Mouse (Mus musculus) small intestine, adult 2 months (tissue): Measurements from ENCODE around the gene Hacd2. TPM values are rescaled to one million over a fixed set of nuclear protein-coding genes. Genes with fewer than 3 reads are reported as not detected.

Experiments used
- H3K27ac ChIP-seq: fragments of 200-500 bp; 2 replicates; pipeline ENCODE4 v1.5.1; 2012; ENCODE audit warnings: low read depth, low read length, control low read depth, inconsistent platforms; ENCODE audit not compliant: insufficient read depth
- H3K27me3 ChIP-seq: fragments of 200-500 bp; 2 replicates; pipeline ENCODE4 v1.6.1; 2012; ENCODE audit warnings: mild to moderate bottlenecking, moderate library complexity, low read length, inconsistent platforms; ENCODE audit not compliant: control insufficient read depth, insufficient read depth
- H3K36me3 ChIP-seq: fragments of 200-500 bp; 2 replicates; pipeline ENCODE4 v1.6.1; 2012; ENCODE audit warnings: mild to moderate bottlenecking, low read length, control low read depth, inconsistent platforms; ENCODE audit not compliant: control insufficient read depth, insufficient read depth
- H3K4me1 ChIP-seq: fragments of 200-500 bp; 2 replicates; pipeline ENCODE4 v1.6.1; 2012; ENCODE audit warnings: low read length, inconsistent platforms, mixed read lengths; ENCODE audit not compliant: control insufficient read depth, insufficient read depth, insufficient read length
- H3K4me3 ChIP-seq: fragments of 200-500 bp; 2 replicates; pipeline ENCODE4 v1.5.1; 2012; ENCODE audit warnings: low read depth, mild to moderate bottlenecking, control low read depth, inconsistent platforms, low read length, moderate library complexity
- CTCF ChIP-seq: fragments of 200-500 bp; IDR thresholded peaks from 2 replicates; pipeline ENCODE4 v1.5.1; 2012; ENCODE audit warnings: low read depth, mild to moderate bottlenecking, control low read depth, inconsistent platforms, low read length, moderate library complexity, mixed read lengths; ENCODE audit not compliant: insufficient replicate concordance, insufficient read length; ENCODE audit errors: extremely low read depth
- POLR2A ChIP-seq: fragments of 200-500 bp; IDR thresholded peaks from 2 replicates; pipeline ENCODE4 v1.6.1; 2012; ENCODE audit warnings: low read depth, mild to moderate bottlenecking, control low read depth, inconsistent platforms, low read length, moderate library complexity
- WGBS: fragments of 180-500 bp; shearing (Covaris S2); methylation state at CpG from one replicate; pipeline ENCODE4 v1.1.7; 2018; 5-methylcytosine and 5-hydroxymethylcytosine counted together
- polyA plus RNA-seq: library from polyadenylated mRNA; depleted of rRNA; stranded (reverse); fragments of >200 nt; gene quantifications from 2 replicates; pipeline ENCODE4 v1.2.3, GENCODE M21; 2012

The Hacd2 gene
- polyA plus RNA-seq, 1 experiment = 34.9 TPM

- Histone ChIP-seq H3K27me3 (no peaks in the 10 kb centered on the region), H3K27ac (no peak overlapping the region), H3K4me1 (no peaks in the 10 kb centered on the region), H3K4me3 (no peak overlapping the region), H3K36me3 (no peaks in the 10 kb centered on the region)
- no peak for TF ChIP-seq POLR2A
- TF ChIP-seq CTCF = no peak
- 86% methylated on average over 5 of the region's 5 CpGs for WGBS
Observed at GRCm38 (mm10) chr16:35127270-35127669, 105.0 kb downstream of the Hacd2 start.

GRCm38 (mm10) chr16:35130172-35130571 lies 107.9 kb downstream of the Hacd2 start:
- no peak overlapping the region for H3K27ac ChIP-seq
- no peaks in the 10 kb centered on the region for H3K4me1 ChIP-seq
- no peak overlapping the region for H3K4me3 ChIP-seq
- whole genome bisulfite sequencing = 71% methylated on average over 3 of the region's 3 CpGs
- H3K27me3 ChIP-seq = no peaks in the 10 kb centered on the region; the same call in 1 of the 2 replicates
- TF ChIP-seq CTCF (no peak), POLR2A (no peak)
- H3K36me3 ChIP-seq = no peaks in the 10 kb centered on the region

GRCm38 (mm10) chr16:35139416-35139815 lies 117.2 kb downstream of the Hacd2 start:
- no peak for TF ChIP-seq CTCF
- no peak for TF ChIP-seq POLR2A
- no peak overlapping the region for H3K4me3 ChIP-seq

GRCm38 (mm10) chr16:35139873-35140619 lies 117.8 kb downstream of the Hacd2 start:
- 24% methylated on average over 11 of the region's 11 CpGs for WGBS
- no peaks in the 10 kb centered on the region for H3K4me1 ChIP-seq
- H3K4me3 ChIP-seq = no peak overlapping the region
- no peaks in the 10 kb centered on the region for H3K36me3 ChIP-seq
- H3K27ac ChIP-seq = no peak overlapping the region
- peaks cover 2% of the 10 kb centered on the region; the same call in 1 of the 2 replicates for H3K27me3 ChIP-seq
- TF ChIP-seq CTCF = no peak
- no peak for TF ChIP-seq POLR2A

More at GRCm38 (mm10) chr16:35139416-35139815, 117.2 kb downstream of the Hacd2 start:
- WGBS = 69% methylated on average over 6 of the region's 6 CpGs
- no peaks in the 10 kb centered on the region for H3K4me1 ChIP-seq
- H3K27ac ChIP-seq = no peak overlapping the region
- H3K27me3 ChIP-seq = peaks cover 2% of the 10 kb centered on the region; the same call in 1 of the 2 replicates
- H3K36me3 ChIP-seq = no peaks in the 10 kb centered on the region

- Histone ChIP-seq H3K27ac (no peak overlapping the region), H3K36me3 (no peaks in the 10 kb centered on the region), H3K4me1 (no peaks in the 10 kb centered on the region), H3K27me3 (peaks cover 2% of the 10 kb centered on the region; the same call in 1 of the 2 replicates), H3K4me3 (no peak overlapping the region)
- WGBS = 47% methylated on average over 9 of the region's 9 CpGs
- no peak for TF ChIP-seq POLR2A
- no peak for TF ChIP-seq CTCF
Observed at GRCm38 (mm10) chr16:35140620-35140975, 118.4 kb downstream of the Hacd2 start.

GRCm38 (mm10) chr16:35141839-35142238 lies 119.6 kb downstream of the Hacd2 start:
- H3K36me3 ChIP-seq = no peaks in the 10 kb centered on the region
- TF ChIP-seq POLR2A (no peak), CTCF (no peak)
- peaks cover 2% of the 10 kb centered on the region; the same call in 1 of the 2 replicates for H3K27me3 ChIP-seq
- no peak overlapping the region for H3K4me3 ChIP-seq
- H3K4me1 ChIP-seq = no peaks in the 10 kb centered on the region
- 85% methylated on average over 8 of the region's 8 CpGs for WGBS
- H3K27ac ChIP-seq = no peak overlapping the region

- 35% methylated on average over 4 of the region's 4 CpGs for WGBS
- Histone ChIP-seq H3K4me3 (no peak overlapping the region), H3K27me3 (peaks cover under 1% of the 10 kb centered on the region; the same call in 1 of the 2 replicates)
Observed at GRCm38 (mm10) chr16:35146153-35146552, 123.9 kb downstream of the Hacd2 start.

More at GRCm38 (mm10) chr16:35146153-35146552, 123.9 kb downstream of the Hacd2 start:
- TF ChIP-seq CTCF = no peak
- TF ChIP-seq POLR2A = no peak
- Histone ChIP-seq H3K27ac (no peak overlapping the region), H3K4me1 (no peaks in the 10 kb centered on the region), H3K36me3 (no peaks in the 10 kb centered on the region)
